ENCODE assay signal across 22 mouse cellular contexts in the genomic region with DNA sequence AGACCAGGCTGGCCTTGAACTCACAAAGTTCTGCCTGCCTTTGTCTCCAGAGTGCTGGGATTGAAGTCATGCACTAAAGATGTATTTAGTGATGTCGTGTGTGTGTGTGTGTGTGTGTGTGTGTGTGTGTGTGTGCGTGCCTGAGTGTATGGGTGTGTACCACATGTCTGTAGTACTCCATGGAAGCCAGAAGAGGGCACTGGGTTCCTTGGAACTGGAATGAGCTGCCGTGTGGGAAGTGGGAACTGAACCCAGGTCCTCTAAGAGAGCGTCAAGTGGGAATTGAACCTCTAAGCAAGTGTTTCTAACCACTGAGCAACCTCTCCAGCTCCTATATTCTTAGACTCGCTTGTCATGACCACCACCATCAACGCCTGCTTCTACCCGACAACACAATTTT.
DNase-seq lines count a peak whose midpoint lies in the region; ATAC-seq and TF ChIP-seq lines count a peak whose summit lies in the region.
"Had no signal": no experiment of that assay in that cellular context is flagged by ENCODE, and none has a peak within 500 bp of the region (broad histone marks: within the 10 kb centered on the region; RNA-seq: fewer than 3 reads in every experiment).

No protein-coding gene starts in this region.

- peak; percentile 33 for TF ChIP-seq CTCF in ES-Bruce4 (IDR thresholded peaks at IDR 0.05; ENCODE audit: low read depth, low read length)

- H3K9ac ChIP-seq in ES-Bruce4 (ENCODE audit: low read depth, poor library complexity, severe bottlenecking) (no peak overlapping the region), ES-E14 (ENCODE audit: insufficient read depth, low read depth, low read length, poor library complexity, severe bottlenecking) (no peak overlapping the region)
- no peak overlapping the region for H3K9ac ChIP-seq in hindbrain, embryonic 11.5 days (ENCODE audit: low read depth, low read length)
- no peak overlapping the region for H3K9ac ChIP-seq in forebrain, embryonic 13.5 days
- H3K9ac ChIP-seq: forebrain, embryonic 15.5 days; hindbrain, embryonic 14.5 days had no signal

- 95% methylated on average over 7 of the region's 7 CpGs for WGBS in hindbrain, embryonic 11.5 days
- WGBS in forebrain, embryonic 13.5 days = 95% methylated on average over 7 of the region's 7 CpGs

- H3K36me3 ChIP-seq in ES-Bruce4 (ENCODE audit: control insufficient read depth, insufficient read depth, low read length, poor library complexity, severe bottlenecking) = no peaks in the 10 kb centered on the region
- no peaks in the 10 kb centered on the region for H3K36me3 ChIP-seq in ES-E14 (ENCODE audit: control insufficient read depth, insufficient read depth, low read length, poor library complexity, severe bottlenecking)
- no peaks in the 10 kb centered on the region for H3K36me3 ChIP-seq in hindbrain, embryonic 11.5 days (ENCODE audit: control insufficient read depth, insufficient read depth, low read length)
- no peaks in the 10 kb centered on the region for H3K36me3 ChIP-seq in forebrain, embryonic 13.5 days (ENCODE audit: poor library complexity, severe bottlenecking)
- H3K36me3 ChIP-seq: forebrain, embryonic 15.5 days had no signal

- DNase-seq in ES-E14 (ENCODE audit: low read depth, low spot score) (no peak), ZHBTc4 (ENCODE audit: low read depth, low spot score) (peak; percentile 55)
- no peak for DNase-seq in hindbrain, embryonic 11.5 days (ENCODE audit: low spot score)
- DNase-seq: adrenal gland, postnatal 10 days; adrenal gland, postnatal 36 days; cerebellum, adult 18-20 months; cerebellum, adult 9-10 months; cerebellum, postnatal 14 days; gastrocnemius, postnatal 10 days; heart, adult 11 months; kidney, adult 11 months; kidney, adult 8-10 months had no signal

- H3K4me2 ChIP-seq in hindbrain, embryonic 11.5 days (replicated peaks; ENCODE audit: low read depth, low read length) = no peak overlapping the region
- no peak overlapping the region for H3K4me2 ChIP-seq in forebrain, embryonic 13.5 days
- H3K4me2 ChIP-seq: forebrain, embryonic 15.5 days; heart, embryonic 11.5 days; hindbrain, embryonic 14.5 days had no signal

- H3K4me1 ChIP-seq in ES-Bruce4 (ENCODE audit: control insufficient read depth, insufficient read depth, low read length) (no peaks in the 10 kb centered on the region), ES-E14 (ENCODE audit: control insufficient read depth in 2 of 2, insufficient read depth in 2 of 2, low read length in 2 of 2, poor library complexity in 1 of 2) (peaks cover 2 to 3% of the 10 kb centered on the region in 2 experiments; a peak in 2 of 4 replicates)
- no peaks in the 10 kb centered on the region for H3K4me1 ChIP-seq in hindbrain, embryonic 11.5 days (replicated peaks; ENCODE audit: control insufficient read depth, insufficient read depth, low read length)
- no peaks in the 10 kb centered on the region for H3K4me1 ChIP-seq in forebrain, embryonic 13.5 days
- H3K4me1 ChIP-seq: forebrain, embryonic 15.5 days had no signal

- H3K27ac ChIP-seq in ES-Bruce4 (ENCODE audit: insufficient read depth, low read length) (no peak overlapping the region), ES-E14 (ENCODE audit: insufficient read depth, low read depth, low read length, poor library complexity, severe bottlenecking) (no peak overlapping the region)
- H3K27ac ChIP-seq in hindbrain, embryonic 11.5 days (ENCODE audit: low read depth, low read length) = no peak overlapping the region
- no peak overlapping the region for H3K27ac ChIP-seq in forebrain, embryonic 13.5 days
- H3K27ac ChIP-seq: forebrain, embryonic 15.5 days; hindbrain, embryonic 14.5 days; hindbrain, postnatal 0 days had no signal

- no peaks in the 10 kb centered on the region for H3K9me3 ChIP-seq in ES-Bruce4 (replicated peaks; ENCODE audit: control insufficient read depth, insufficient read depth, low read length, poor library complexity, severe bottlenecking)
- no peaks in the 10 kb centered on the region for H3K9me3 ChIP-seq in ES-E14 (ENCODE audit: control insufficient read depth, insufficient read depth, low read depth, low read length)
- no peaks in the 10 kb centered on the region for H3K9me3 ChIP-seq in hindbrain, embryonic 11.5 days (ENCODE audit: control insufficient read depth, low read length)
- H3K9me3 ChIP-seq in forebrain, embryonic 13.5 days (replicated peaks) = 0 out of 2 replicates have a peak, but pooled peaks cover 3% of the 10 kb centered on the region
- H3K9me3 ChIP-seq: forebrain, embryonic 15.5 days had no signal

- no peak for TF ChIP-seq POLR2A in ES-Bruce4 (IDR thresholded peaks at IDR 0.05; ENCODE audit: insufficient read depth, low read length)

- TF ChIP-seq EP300 in ES-Bruce4 (IDR thresholded peaks at IDR 0.05; ENCODE audit: insufficient read depth, low read depth, low read length) = no peak

- H3K4me3 ChIP-seq in ES-Bruce4 (ENCODE audit: low read depth, low read length) (no peak overlapping the region), ES-E14 (ENCODE audit: insufficient read depth in 1 of 2, low read depth in 1 of 2, low read length in 2 of 2, poor library complexity in 1 of 2, severe bottlenecking in 1 of 2) (no peak overlapping the region)
- H3K4me3 ChIP-seq in hindbrain, embryonic 11.5 days (ENCODE audit: low read depth, low read length) = no peak overlapping the region
- no peak overlapping the region for H3K4me3 ChIP-seq in forebrain, embryonic 13.5 days
- H3K4me3 ChIP-seq: forebrain, embryonic 15.5 days had no signal

- no peaks in the 10 kb centered on the region for H3K27me3 ChIP-seq in ES-Bruce4 (ENCODE audit: control insufficient read depth, insufficient read depth, low read length, poor library complexity, severe bottlenecking)
- H3K27me3 ChIP-seq in hindbrain, embryonic 11.5 days (ENCODE audit: control insufficient read depth, insufficient read depth, low read length) = no peaks in the 10 kb centered on the region
- peaks cover 7% of the 10 kb centered on the region for H3K27me3 ChIP-seq in forebrain, embryonic 13.5 days
- H3K27me3 ChIP-seq: forebrain, embryonic 15.5 days; Patski had no signal

- in situ Hi-C loops in ES-E14 (cut with MboI; ENCODE audit: low sequenced_read_pairs in 2 of 2, unreplicated experiment in 2 of 2) = no loop called here

- no peak for ATAC-seq in hindbrain, embryonic 11.5 days (ENCODE audit: low FRiP score)
- no peak for ATAC-seq in forebrain, embryonic 13.5 days
- no peak for ATAC-seq in activated CD4-positive, CD25-positive, alpha-beta regulatory T cell, adult 4 months
- ATAC-seq: CD4-positive, CD25-positive, alpha-beta regulatory T cell, adult 4 months; forebrain, embryonic 15.5 days; hindbrain, postnatal 0 days; inflammation-experienced regulatory T-cells, adult 6 months; Patski had no signal

TF ChIP-seq in ES-E14, 5 proteins besides CTCF, POLR2A, EP300 and RAD21:
- TF ChIP-seq HCFC1 (IDR thresholded peaks at IDR 0.05; ENCODE audit: borderline replicate concordance, insufficient read depth, low read length) = no peak
- TF ChIP-seq ZNF384 (IDR thresholded peaks at IDR 0.05; ENCODE audit: low read depth, low read length) = no peak
- TF ChIP-seq ZC3H11A (IDR thresholded peaks at IDR 0.05; ENCODE audit: borderline replicate concordance, low read depth, low read length) = peak; percentile 6; the same call in 1 of the 2 replicates
- no peak for TF ChIP-seq CHD2 (IDR thresholded peaks at IDR 0.05; ENCODE audit: low read depth, low read length)
